Mouse (Mus musculus) induced T-regulatory cell, adult 2 months (primary cell): ENCODE data around the gene BC051665.

Experiments used
- DNase-seq: peaks from one replicate; pipeline ENCODE4 v3.0.0-alpha.2; 2012; ENCODE audit warnings: low read depth

The BC051665 gene

GRCm38 (mm10) chr13:60786264-60786663 lies at the start of gene BC051665:
Gene BC051665, minus strand, starts transcription at chr13:60786364.
- no peak for DNase-seq

GRCm38 (mm10) chr13:60826052-60826451 lies 39.9 kb upstream of the BC051665 start:
- peak; percentile 28 for DNase-seq

DNA sequence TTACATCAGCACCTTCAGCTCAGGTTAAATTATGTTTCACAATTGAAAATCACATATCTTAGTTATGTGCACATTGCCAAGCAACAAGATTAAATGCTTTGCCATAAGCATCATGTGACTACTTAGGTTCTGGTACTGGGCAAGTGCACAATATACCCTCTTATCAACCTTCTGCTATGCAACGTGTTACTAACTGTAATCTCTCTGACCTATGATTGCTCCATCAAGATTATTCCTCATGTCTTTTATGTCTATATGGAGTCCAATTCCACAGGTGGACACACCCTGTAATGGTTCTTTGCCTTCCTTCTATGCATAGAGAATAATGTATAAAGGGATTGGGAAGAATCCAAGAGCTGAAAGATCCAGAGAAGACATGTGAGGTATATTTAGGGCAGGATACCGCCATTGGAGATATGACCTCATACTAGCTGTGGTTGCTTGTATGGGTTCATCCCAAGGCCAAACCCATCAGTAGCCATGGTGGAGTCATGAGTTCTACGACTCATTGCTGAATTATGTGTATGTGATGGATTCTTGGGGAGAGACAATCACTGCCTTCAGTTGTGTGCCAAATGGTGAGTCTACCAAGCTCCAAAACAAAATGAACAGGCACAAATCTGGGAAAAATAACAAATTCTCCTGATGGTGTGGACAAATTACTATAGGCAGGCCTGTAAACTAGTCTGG lies 34.5 kb upstream of the BC051665 start:
- no peak for DNase-seq

GRCm38 (mm10) chr13:60819469-60819868 lies 33.3 kb upstream of the BC051665 start:
- peak; percentile 19 for DNase-seq

GRCm38 (mm10) chr13:60813722-60814121 lies 27.6 kb upstream of the BC051665 start:
- DNase-seq, result no peak

DNA sequence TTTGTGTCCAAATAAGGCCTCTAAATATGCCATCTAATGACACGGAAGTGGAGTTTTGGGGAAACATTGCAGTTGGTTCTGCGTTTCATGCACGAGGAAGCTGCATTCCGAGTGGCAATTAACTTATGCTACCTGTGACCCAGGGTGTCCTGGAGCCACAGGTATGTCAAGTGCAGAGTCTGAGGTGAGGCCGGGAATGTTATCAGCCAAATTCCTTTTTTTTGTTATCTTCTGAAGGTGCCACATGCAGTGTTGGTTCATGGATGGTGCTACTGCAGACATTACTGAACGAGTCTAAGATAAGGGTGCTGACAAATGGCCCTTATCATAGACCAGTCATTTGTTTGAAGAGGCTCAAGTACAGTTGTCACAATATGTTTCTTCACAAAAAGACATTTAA lies 26.6 kb upstream of the BC051665 start:
- no peak for DNase-seq

- DNase-seq, result no peak
Observed at GRCm38 (mm10) chr13:60809690-60810089, 23.5 kb upstream of the BC051665 start.

- DNase-seq, result no peak
Observed at GRCm38 (mm10) chr13:60802749-60803148, 16.6 kb upstream of the BC051665 start, which contains the start of gene Ctsll3. Gene Ctsll3, minus strand, starts transcription at chr13:60802849.

GRCm38 (mm10) chr13:60789466-60789865 lies 3.3 kb upstream of the BC051665 start:
- no peak for DNase-seq

GRCm38 (mm10) chr13:60783301-60783700 lies 2.9 kb downstream of the BC051665 start:
- no peak for DNase-seq

DNA sequence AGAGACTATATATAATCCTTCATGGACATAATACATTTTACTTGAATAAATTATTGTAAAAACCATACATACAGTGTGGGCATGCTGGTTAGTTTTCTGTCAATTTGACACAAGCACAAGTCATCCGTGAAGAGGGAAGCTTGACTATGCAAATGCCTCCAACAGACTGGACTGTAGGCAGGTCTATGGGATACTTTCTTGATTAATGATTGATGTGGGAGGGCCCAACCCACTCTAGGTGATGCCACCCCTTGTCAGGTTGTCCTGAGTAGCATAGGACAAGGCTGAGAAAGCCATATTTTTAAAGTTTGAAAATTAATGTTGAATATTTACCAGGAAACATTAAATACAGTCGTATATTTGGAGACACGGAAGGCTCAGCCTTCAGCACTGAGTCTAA lies 5.6 kb downstream of the BC051665 start:
- DNase-seq, result no peak

GRCm38 (mm10) chr13:60761161-60761560 lies 25.0 kb downstream of the BC051665 start:
- DNase-seq, result no peak

GRCm38 (mm10) chr13:60760392-60760791 lies 25.8 kb downstream of the BC051665 start:
- no peak for DNase-seq

DNA sequence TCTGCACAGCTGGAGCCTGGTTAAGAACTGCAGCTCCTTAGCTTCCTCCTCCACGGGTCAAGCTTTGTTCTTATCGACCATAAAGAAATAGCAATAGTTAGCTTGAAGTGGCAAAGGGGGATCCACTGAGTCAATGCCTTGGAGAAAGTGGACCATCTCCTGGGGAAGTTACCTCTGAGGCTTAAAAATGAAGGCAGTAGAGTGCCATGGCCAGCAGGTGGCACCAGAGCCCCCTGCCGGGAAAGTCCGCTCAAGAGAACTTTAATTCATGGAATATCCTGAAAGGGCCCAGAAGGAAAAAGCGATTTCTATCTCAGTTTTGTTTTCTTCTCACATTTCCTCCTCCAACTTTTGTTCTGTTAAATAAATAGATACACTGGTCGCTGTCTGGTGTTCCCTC lies 27.0 kb downstream of the BC051665 start:
- peak; percentile 34 for DNase-seq

GRCm38 (mm10) chr13:60757292-60757691 lies 28.9 kb downstream of the BC051665 start:
- DNase-seq, result no peak

DNA sequence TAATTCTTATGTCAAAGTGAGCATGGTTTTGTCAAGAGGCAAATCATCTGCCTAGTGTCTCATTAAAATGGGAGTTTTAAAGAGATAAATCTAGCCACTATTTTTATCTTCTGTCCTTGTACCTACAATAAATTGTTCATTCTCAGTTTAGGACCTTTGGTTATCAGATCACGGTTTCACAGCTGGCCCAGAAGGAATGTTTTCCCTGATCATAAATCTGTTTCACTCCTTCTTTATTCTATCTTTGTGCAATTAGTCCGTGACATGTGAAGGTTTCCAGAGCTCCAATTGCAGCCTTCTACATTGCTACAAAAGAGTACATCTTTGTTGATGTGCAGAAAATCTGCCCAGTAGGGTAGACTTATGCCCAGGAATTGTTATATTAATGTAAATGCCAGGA lies 30.9 kb downstream of the BC051665 start:
- no peak for DNase-seq

GRCm38 (mm10) chr13:60753216-60753615 lies 32.9 kb downstream of the BC051665 start:
- no peak for DNase-seq

- DNase-seq, result no peak
Observed at GRCm38 (mm10) chr13:60750930-60751329, 35.2 kb downstream of the BC051665 start.

GRCm38 (mm10) chr13:60748556-60748955 lies 37.6 kb downstream of the BC051665 start:
- peak; percentile 48 for DNase-seq

GRCm38 (mm10) chr13:60747201-60747600 lies 39.0 kb downstream of the BC051665 start:
- DNase-seq, result no peak

- DNase-seq, result peak; percentile 74
Observed at GRCm38 (mm10) chr13:60746271-60746670, 39.9 kb downstream of the BC051665 start.

DNA sequence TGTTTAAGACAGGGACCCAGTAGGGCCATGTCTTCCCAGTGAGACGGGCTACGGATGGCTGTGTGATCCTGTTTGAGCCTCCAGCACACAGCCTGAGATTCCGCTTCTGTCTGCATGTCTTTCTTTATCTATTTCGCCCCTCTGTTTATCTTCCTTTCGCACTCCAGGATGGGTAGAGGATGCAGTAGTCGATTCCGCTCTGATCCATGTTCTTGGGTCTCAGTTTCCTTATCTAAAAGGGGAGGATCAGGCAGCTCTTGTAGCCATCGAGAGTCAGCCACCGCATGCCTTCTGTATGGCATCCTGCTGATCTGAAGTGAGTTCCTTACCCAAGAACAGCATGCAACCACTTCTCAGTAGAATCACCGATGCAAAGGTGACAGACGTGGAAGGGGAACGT lies 40.8 kb downstream of the BC051665 start:
- no peak for DNase-seq

DNA sequence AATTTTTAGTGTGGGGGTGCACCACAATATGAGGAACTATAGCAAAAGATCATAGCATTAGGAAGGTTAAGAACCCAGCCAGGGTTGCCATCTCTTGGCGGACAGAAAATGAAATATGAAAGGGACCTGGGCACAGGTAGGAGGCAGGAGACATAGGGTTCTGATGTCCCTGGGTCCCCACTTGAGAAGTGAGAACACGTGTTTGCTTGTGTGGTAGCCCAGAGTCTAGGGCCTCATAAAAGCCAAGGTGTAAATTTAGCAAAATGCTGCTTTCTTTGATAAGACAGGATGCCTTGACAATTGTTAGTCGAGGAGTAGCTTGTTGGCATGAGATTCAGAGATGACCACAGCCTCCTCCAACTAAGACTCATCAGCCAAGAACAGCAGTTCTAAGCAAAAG lies 41.4 kb downstream of the BC051665 start:
- DNase-seq, result no peak

- peak; percentile 77 for DNase-seq
Observed at GRCm38 (mm10) chr13:60744078-60744460, 42.1 kb downstream of the BC051665 start.
